Mouse (Mus musculus): ENCODE results near the gene Gna11.

Gene Gna11

DNA sequence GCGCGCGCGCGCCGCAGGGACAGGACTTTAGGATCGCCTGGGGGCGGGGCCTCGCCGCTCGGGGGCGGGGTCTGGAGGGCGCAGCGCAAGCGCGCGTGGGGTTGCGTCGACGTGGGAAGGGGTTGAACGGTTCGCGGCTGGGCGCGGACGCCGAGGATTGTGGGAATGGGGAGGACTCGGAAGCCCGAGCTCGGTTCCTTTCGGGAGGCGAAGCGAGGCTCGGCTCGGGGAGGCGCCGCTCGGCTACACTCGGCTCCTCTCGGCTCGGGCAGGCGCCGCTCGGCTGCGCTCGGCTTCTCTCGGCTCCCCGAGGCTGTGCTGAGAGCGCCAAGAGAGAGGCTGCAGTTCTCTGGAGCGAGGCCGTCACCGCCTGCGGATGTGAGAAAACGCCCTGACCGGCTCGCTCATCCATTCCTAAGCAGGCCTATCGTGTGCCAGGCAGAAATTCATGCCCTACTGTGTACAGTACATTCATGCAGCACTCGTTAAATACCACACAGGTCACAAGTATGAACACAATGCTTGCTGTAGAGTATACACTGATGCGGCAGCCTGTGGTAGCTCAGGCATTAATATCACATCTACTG, at the start of gene Gna11:
TSS of gene Gna11 (minus strand) at position 30 of the 587 bp plus-strand sequence.
- DNase-seq (ENCODE audit: low spot score): peak; percentile 99

DNA sequence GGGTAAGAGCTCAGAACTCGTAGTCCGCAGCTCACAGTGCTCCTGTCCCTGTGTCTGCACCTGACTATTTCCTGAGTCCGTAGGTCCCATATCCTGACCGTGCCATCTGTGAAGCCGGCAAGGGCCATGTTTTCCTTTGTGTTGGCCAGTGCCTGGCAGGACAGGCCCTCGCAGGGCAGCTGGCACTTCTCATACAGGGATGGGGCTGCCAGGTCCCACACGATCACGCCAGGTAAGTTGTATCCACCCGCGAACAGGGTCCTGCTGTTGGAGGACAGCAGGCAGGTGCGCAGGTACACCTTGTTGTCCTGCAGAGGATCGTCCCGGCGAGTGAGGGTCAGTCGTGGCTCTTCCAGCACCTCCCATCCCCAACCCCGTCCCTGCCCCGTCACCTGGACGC, 48.9 kb upstream of the Gna11 start:
- DNase-seq (ENCODE audit: low spot score): no peak

DNA sequence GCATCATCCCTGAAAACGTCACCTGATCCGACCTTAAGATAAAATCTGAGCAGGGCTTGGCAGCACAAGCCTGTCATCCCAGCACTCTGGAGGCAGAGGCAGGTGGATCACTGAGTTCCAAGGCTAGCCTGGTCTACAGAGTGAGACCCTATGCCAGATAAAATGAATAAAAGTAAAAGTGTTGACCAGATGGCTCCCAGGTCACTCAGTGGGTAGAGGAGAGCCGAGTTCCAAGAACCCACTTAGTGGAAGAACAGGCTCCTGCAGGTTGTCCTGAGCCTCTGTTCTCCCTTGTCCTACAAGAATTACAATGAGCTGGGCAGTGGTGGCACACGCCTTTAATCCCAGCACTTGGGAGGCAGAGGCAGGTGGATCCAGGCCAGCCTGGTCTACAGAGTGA, 48.2 kb upstream of the Gna11 start:
- DNase-seq (ENCODE audit: low spot score): no peak

DNA sequence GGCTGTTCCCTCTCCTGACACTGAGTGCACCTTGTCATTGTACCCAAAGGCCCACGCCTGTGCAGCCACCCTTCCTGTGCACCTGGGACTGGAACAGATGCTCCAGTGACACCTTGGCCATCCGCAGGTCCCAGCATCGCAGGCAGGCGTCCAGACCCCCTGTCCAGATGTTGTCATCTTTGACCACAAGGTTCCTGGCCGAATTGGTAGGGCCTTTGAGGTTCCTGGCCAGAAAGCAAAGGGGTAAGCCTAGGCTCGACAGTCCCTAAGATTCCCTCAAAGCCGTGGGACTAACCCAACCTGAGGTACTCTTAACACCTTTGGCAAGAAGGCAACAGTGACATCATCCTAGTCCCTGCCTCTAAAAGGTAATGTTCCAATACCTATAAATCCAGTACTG, 47.6 kb upstream of the Gna11 start:
- DNase-seq (ENCODE audit: low spot score): no peak

DNA sequence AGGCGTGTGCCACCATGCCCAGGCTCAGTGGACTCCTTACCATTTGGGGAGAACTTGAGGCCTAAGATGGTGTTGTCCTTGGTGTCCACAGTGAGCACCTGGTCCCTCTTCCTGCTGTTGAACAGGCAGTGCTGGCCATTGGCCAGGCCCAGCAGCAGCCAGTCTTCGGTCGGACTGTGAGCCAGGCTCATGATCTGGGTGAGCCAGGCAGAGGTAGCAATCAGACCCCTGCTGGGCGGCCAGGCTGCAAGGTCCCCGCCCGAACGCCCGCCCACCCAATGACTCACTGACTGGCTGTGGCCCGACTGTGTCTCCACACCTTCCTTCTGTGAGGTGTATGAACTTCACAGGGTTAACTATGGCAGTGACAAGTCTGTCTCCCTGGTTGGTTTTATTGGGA, 46.9 kb upstream of the Gna11 start:
- DNase-seq (ENCODE audit: low spot score): no peak

DNA sequence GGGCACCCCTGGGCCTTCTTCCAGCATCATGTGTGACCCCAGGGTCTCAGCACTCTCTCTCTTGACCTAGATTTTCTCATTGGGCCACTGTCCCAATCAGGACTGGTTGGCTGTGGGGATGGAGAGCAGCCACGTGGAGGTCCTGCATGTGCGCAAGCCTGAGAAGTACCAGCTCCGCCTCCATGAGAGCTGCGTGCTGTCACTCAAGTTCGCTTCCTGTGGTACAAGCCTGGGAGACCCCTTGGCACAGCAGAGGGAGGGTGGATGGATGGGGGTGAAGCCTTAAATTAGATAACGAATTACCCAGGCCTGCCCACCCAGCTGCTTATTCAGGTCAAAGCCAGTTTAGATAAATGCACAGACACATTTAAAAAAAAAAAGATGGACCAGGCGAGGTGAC, 43.7 kb upstream of the Gna11 start:
- DNase-seq (ENCODE audit: low spot score): no peak

DNA sequence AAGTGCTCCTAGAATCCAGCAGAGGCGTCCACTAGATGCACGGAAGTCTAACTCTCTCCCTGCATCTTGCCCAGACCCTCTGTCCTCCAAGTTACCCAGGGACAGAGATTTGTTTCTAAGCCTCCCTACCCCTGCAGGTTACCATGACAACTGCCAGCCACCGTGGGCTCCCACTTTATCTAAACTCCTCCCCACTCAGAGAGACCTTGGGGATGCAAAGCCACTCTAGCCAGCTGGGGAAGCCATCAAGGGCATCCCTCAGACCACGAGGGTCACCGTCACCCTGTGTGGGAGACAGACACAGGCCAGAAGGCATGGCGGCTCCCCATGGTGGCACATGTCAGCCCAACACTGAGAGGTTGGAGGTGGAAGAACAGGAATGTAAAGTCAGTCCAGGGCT, 38.4 kb upstream of the Gna11 start:
- no peak for DNase-seq (ENCODE audit: low spot score)

DNA sequence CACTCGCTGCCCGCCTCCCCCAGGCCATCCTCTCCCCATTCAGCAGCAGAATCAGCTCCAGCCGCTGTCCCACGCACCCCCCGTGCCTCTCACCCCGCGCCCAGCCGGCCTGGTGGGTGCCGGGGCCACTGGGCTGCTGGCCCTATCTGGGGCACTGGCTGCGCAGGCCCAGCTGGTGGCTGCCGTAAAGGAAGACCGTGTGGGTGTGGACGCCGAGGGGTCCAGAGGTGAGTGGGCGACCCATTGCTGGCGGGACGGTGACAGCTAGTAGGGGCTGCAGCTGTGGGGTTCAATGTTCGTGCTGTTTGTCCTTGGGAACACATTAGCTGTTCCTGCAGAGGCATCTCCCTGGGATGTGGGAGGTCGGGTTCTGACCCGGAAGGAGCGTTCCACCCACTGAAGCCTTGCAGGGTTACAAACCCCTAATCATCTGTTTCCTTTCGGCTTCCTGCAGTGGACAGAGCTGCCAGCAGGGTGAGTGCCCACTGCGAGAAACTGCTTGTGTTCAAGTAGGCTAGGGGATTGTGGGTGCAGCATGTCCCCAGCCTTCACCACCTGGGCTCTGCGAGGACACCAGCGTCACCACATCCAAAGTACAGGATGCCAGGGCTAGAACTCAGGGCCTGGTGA, 35.6 kb upstream of the Gna11 start:
- DNase-seq (ENCODE audit: low spot score): no peak

DNA sequence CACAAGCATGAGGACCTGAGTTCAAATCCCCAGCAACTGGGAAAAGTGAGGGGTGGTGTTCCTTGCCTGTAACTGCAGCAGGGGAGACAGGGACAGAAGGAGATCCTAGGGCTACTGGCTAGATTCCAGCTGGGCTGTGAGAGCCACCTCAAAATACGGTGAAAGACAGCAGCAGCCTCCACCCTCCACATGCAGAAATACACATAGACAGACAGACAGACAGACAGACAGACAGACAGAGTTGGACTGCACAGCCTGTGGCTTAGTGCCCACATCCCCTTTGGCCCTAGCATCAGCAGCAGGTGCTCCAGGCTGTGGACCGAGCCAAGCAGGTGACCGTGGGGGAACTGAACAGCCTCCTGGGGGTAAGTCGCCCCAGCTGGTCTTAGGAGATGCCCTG, 35.0 kb upstream of the Gna11 start:
- no peak for DNase-seq (ENCODE audit: low spot score)

DNA sequence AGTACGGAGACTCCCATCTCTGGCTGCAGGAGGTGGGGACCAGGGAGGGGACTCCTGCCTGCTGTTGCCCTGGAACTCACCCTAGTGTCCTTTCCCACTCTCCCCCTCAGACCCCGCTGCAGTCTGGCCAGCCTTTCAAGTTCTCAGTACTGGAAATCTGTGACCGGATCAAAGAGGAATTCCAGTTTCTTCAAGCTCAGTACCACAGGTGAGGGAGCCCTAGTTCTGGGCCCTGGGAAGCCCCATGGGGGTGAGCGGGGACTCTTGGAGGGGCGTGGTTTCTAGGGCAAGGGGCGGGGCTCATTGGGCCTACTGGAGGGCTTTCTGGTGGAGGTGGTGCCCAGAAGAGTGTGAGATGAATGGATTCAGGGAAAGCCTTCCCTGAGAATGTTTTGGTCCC, 30.7 kb upstream of the Gna11 start:
- DNase-seq (ENCODE audit: low spot score): no peak

DNA sequence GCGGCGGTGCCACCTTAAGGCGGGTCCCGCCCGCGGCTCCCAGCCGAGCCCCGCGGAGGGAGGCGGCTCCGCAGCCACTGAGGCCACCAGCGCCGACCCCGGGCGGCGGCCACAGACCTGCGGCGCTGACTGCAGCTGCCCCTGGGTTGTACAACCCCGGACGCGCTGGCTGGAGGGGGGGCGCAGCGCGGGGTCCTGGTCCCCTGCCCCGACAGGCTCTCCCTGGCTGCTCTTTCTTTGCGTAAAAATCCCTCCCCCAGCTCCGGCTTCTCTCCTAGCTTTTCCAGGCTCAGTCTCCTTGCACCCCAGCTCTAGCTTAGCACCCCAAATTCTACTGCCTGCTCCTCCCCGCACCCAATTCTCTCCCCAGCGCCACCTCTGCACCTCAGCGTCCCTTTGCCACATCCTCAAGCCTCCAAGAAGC, 30.2 kb upstream of the Gna11 start:
- peak; percentile 57 for DNase-seq (ENCODE audit: low spot score)

DNA sequence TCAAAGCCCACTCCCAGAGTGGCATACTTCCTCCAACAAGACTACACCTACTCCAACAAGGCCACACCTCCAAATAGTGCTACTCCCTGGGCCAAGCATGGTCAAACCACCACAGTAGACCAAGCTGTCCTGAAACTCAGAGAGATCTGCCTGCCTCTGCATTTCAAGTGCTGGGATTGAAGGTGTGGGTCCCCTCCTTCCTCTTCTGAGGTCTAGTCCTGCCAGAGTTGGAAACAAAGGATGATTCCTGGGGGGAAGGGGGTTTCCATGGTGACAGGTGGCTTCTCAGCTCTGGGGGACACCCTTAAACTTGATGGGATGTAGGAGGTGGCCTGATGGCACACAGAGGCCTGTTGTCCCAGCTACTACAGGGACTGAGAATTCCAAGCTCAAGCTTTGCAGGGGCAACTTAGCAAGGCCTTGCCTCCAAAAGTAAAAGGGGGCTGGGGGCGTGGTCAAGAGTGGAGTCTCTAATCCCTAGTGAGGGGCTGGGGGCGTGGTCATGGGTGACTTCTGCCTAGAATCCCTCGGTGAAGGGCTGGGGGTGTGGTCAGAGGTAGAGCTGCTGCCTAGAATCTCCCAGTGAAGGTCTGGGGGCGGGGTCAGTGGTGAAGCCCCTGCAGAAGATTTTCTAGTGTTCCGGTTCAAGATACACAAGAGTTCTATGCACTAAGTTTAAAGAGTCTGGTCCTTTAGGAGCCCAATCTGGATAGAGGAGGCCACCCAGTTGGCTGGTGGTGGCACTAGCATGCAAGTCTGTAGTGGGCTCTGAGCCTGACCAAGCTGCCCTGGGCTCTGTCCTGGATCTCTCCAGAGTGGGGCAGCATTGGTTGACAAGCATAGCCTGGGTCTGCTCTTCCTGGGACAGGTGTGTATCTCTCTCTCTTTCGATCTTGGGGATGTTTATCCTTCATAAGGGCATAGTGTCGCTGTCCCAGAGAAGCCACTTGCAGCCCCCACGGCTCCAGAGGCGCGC, 29.4 kb upstream of the Gna11 start, which contains the start of gene Tle2:
TSS of gene Tle2 (plus strand) at position 481 of the 976 bp plus-strand sequence.
- DNase-seq (ENCODE audit: low spot score): peak; percentile 39

DNA sequence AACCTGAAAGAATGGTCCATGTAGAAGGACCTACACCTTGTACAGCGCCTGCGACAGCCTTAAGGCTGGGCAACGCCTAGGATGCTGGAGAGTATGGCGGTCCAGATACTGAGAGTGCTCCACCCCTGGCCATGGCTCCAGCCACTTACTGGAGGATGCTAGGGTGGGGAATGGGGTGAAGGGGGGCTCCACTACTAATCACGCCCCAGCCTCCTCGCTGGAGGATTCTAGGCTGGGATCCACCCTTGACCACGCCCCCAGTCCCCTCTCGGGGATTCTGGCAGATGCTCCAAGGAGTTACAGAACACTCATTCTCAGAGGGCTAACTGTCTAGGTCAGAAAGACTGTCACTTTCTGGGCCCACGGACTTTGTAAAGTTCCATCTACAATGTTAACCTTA, 28.0 kb upstream of the Gna11 start:
- no peak for DNase-seq (ENCODE audit: low spot score)

DNA sequence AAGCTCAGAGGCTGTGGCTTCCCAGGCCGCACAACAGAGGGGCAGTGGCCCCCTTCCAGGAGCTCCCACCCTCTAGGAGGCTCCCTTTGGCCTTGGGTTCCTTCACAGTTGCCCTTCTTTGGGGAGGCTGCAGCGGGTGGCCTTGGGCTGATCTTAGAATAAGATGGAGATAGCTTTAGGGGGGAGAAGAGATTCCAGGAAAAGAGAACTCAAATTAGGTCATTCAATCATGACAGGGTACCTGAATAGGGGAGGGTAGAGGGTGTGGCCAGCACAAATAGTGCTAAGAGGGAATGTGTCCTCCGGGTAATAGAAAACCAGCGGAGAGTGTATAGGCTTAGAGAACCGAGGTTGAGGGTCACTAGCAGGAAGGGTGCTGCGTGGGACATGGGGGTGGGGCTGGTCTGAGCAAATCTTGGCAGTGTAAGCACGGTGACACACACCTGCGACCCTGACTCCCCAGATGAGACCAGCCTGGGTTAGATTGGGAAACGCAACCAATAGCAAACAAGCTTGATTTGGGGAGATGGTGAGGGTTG, 27.2 kb upstream of the Gna11 start:
- no peak for DNase-seq (ENCODE audit: low spot score)

DNA sequence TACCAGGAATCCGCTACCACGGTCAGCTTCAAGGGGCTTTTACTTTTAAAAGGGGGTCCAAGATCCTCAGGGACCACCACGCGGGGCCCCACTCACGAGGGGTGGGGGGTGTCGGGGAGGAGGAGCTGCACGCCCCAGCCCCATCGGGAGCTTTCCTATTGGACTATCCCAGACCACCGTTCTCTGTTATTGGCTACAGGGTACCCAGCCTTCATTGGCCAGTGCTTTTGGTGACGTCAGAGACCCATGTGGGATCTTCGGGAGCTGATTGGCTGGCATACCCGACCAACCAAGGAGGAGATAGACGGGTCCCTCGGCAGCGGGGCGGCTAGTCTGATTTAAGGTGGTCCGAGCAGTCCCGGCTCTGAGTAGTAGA, 26.5 kb upstream of the Gna11 start:
- peak; percentile 99 for DNase-seq (ENCODE audit: low spot score)

DNA sequence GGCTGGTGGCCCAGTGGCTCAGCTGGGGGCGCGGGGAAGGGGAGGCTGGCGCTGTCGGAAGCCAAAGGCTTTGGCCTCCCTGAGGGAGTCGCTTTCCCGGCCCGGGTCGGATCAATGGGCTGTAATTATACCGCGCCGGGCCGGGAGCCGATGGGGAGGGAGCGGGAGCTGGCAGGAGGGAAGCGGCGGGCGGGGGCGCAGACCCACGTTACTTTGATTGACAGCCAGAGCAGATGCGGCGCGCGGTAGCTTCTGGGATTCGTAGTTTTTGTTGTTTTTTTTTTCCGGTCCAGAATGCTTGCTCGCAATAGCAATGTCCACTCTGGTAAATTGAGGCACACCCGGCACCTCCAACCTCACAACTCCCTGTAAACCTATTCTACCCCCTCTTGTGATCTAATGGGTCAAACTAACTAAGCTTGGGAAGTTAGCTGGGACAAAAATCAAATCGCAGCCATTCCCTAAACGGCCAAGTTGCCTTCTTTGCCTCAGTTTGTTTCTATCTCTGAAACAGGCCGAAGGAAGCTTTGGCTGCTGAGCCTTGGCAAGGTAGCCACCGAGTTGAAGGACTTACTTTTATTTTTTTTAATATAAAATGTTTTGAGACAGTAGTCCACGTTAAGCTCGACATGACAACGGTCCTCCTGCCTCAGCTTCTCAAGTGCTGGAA, 26.0 kb upstream of the Gna11 start:
- DNase-seq (ENCODE audit: low spot score): peak; percentile 98

DNA sequence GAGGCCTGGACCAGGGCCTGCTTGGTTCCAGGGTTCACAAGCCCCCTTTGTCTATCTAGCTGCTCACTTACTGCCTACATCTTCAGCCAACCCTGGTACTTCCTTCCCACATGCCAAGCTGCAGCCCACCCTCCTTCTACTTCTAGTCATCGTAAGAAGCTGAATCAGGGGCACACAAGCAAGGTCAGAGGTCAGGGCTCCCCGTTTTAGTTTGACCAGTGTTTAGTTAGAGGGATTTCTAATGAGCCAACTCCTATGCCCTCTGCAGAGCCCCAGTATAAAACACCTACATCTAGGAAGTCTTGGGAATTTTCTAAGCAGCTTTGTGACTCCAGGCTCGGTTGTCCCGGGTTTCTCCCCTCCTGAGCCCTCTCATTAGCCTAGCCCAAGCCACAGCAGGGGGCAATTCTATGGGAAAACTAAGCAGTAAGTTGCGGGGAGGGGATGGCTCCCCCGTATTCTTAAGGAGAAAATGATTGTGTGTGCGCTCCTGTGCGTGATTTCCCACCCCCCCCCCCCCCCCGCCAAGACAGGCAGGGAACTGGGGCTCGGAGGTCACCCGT, 25.3 kb upstream of the Gna11 start:
- peak; percentile 71 for DNase-seq (ENCODE audit: low spot score)

DNA sequence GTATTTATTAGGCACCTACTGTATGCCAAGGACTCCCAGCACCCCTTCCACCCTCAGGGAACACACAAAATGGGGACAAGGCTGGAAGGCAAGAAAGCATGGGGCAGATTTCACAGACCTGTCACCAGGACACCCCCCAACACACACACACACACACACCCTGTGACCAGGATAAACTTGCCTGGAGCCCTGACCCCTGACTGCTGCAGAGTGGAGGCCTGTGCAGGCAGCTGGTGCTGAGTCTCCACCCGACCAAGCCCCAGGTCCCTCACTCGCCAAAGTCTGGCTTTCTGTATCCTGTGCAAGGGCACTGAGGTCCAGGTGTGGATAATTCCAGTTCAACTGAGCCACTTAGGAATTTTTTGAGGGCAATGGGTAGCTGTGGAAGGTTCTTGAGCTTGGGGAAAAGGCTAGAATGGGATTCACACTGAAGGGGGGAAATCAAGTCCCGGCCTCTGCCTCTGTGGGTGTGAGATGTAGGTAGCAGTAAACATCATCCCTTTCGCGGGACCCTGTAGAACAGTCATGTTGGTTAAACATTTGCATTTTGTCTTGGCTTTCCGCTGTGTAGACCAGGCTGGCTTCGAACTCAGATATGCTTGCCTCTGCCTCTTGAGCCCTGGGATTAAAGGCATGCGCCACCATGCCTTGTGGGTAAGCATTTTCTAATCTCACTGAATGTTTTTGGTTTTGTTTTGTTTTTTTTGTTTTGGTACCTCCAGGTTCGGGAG, 24.7 kb upstream of the Gna11 start:
- no peak for DNase-seq (ENCODE audit: low spot score)

DNA sequence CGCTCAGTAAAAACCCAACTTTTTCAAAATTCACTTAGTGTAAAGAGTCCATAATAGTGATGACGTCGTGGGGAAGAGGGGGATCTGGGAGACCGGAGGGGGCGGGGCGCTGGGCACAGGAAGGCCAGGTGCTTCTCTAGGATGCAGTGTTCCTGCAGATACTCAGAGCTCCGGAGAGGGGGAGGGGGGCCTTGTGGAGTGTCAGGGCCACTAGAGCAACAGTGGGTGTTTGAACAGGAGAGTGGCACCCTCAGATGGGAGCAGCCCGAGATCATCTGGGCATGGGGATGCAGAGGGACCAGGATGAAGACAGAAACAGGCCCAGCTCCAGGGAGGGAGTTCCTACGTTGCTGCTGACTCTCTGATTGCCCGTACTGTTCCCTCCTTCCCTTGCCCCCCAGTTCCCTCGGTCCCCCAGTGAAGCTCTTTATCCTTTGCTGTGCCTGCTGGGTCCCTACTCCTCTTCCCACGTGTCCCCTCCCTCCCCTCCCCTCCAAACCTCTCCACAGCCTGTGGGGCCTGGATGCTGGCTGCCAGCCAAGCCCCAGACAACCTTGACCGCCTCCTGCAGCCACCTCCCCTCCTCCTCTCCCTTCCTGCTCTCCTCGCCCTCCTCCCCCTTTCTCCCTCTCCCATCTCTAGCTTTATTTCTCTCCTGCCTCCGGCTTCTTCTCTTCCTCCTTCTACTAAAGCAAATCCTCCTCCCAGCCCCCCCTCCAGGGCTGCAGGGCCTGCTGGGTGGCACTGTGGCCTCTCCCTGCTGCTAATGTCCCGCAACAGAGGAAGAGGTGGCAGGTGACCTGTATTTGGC, 23.6 kb upstream of the Gna11 start:
- DNase-seq (ENCODE audit: low spot score): no peak

Data from embryo, embryonic 10 days (tissue).